Mouse (Mus musculus): Measurements from ENCODE around the gene Krtap22-2.
"Not testable (repeated sequence)": the region's sequence is repeated elsewhere in the genome, so short reads cannot be mapped to it uniquely, and the experiment has no call there.

- TF ChIP-seq USF1 (IDR thresholded peaks at IDR 0.05; ENCODE audit: low read depth); CTCF (IDR thresholded peaks at IDR 0.05; ENCODE audit: control insufficient read depth, insufficient read depth, insufficient read length); CEBPB (IDR thresholded peaks at IDR 0.05; ENCODE audit: low read depth); MYOG (IDR thresholded peaks at IDR 0.05; ENCODE audit: control insufficient read depth, extremely low read depth, insufficient read length): not testable (repeated sequence)
These were observed 30.8 kb upstream of the Krtap22-2 start, which contains the start of gene Gm10228 for GRCm38 (mm10) chr16:89041372-89041771.
